Mouse (Mus musculus) adipocyte (in vitro differentiated cells): Measurements from ENCODE around the gene Lgmn.
A peak's percentile ranks its signal among the peaks of the same experiment; 100 is the strongest.

Source experiments
- DNase-seq: peaks from one replicate; pipeline ENCODE4 v3.0.0-alpha.2; 2016; ENCODE audit warnings: low spot score

Lgmn gene

GRCm38 (mm10) chr12:102432238-102432637 lies 7.4 kb downstream of the Lgmn start:
- no peak for DNase-seq

GRCm38 (mm10) chr12:102430228-102430627 lies 9.4 kb downstream of the Lgmn start:
- no peak for DNase-seq

- no peak for DNase-seq
Observed at GRCm38 (mm10) chr12:102429656-102430055, 10.0 kb downstream of the Lgmn start.

GRCm38 (mm10) chr12:102426285-102426684 lies 13.3 kb downstream of the Lgmn start:
- DNase-seq, result no peak

GRCm38 (mm10) chr12:102425048-102425578 lies 14.5 kb downstream of the Lgmn start:
- DNase-seq, result no peak

GRCm38 (mm10) chr12:102424456-102424855 lies 15.2 kb downstream of the Lgmn start:
- DNase-seq, result no peak

GRCm38 (mm10) chr12:102423625-102424024 lies 16.0 kb downstream of the Lgmn start:
- no peak for DNase-seq

- no peak for DNase-seq
Observed at GRCm38 (mm10) chr12:102422623-102423320, 16.8 kb downstream of the Lgmn start.

- DNase-seq, result peak; percentile 73
Observed at GRCm38 (mm10) chr12:102422065-102422464, 17.5 kb downstream of the Lgmn start.

GRCm38 (mm10) chr12:102420168-102420890 lies 19.3 kb downstream of the Lgmn start:
- no peak for DNase-seq

- DNase-seq, result no peak
Observed at GRCm38 (mm10) chr12:102419544-102419943, 20.1 kb downstream of the Lgmn start.

GRCm38 (mm10) chr12:102417701-102418100 lies 21.9 kb downstream of the Lgmn start:
- no peak for DNase-seq

GRCm38 (mm10) chr12:102416955-102417510 lies 22.6 kb downstream of the Lgmn start:
- DNase-seq, result no peak

GRCm38 (mm10) chr12:102416391-102416837 lies 23.2 kb downstream of the Lgmn start:
- peak; percentile 21 for DNase-seq

GRCm38 (mm10) chr12:102414686-102415085 lies 24.9 kb downstream of the Lgmn start:
- DNase-seq, result no peak

- DNase-seq, result no peak
Observed at GRCm38 (mm10) chr12:102413171-102413570, 26.4 kb downstream of the Lgmn start.

GRCm38 (mm10) chr12:102398588-102398987 lies 41.0 kb downstream of the Lgmn start:
- peak; percentile 52 for DNase-seq

- no peak for DNase-seq
Observed at GRCm38 (mm10) chr12:102395998-102396991, 43.3 kb downstream of the Lgmn start.

- no peak for DNase-seq
Observed at GRCm38 (mm10) chr12:102395537-102395936, 44.1 kb downstream of the Lgmn start.

- no peak for DNase-seq
Observed at GRCm38 (mm10) chr12:102394496-102394895, 45.1 kb downstream of the Lgmn start.

GRCm38 (mm10) chr12:102391982-102392381 lies 47.6 kb downstream of the Lgmn start:
- peak; percentile 33 for DNase-seq

- DNase-seq, result no peak
Observed at GRCm38 (mm10) chr12:102391109-102391508, 48.5 kb downstream of the Lgmn start.
